8 mouse cellular contexts compared by ENCODE assay signal in genomic region chr3:95624628-95625503, GRCm38 (mm10). TPM values are rescaled to one million over a fixed set of nuclear protein-coding genes. Genes with fewer than 3 reads are reported as not detected.
A peak's percentile ranks its signal among the peaks of the same experiment; 100 is the strongest.
DNase-seq lines count a peak whose midpoint lies in the region; ATAC-seq lines count a peak whose summit lies in the region.

Gene Ensa (plus strand): TSS chr3:95624993.

- peak; percentile 100 for DNase-seq in adipocyte (ENCODE audit: low spot score)
- peak; percentile 100 for DNase-seq in embryo, embryonic 10 days (ENCODE audit: low spot score)
- DNase-seq in gastrocnemius, postnatal 10 days = peak; percentile 91
- peak; percentile 100 for DNase-seq in induced T-regulatory cell, adult 2 months (ENCODE audit: low read depth)
- peak; percentile 99 for DNase-seq in left cerebral cortex, adult 9 months (ENCODE audit: low spot score in 2 of 2)
- peak; percentile 96 for DNase-seq in right cerebral cortex, postnatal 14 days
- DNase-seq in urinary bladder, postnatal 36 days (ENCODE audit: low spot score in 2 of 2) = peak; percentile 97 to 98

- ATAC-seq in megakaryocyte progenitor cell, adult 5-6 weeks (replicated peaks; ENCODE audit: poor library complexity) = peak; percentile 95

RNA-seq across cellular contexts. Expression of gene Ensa, which starts in this region (rescaled TPM):
- total RNA-seq in gastrocnemius, postnatal 10 days (2021) = 10 to 100 TPM; 80.1 to 80.2 TPM
- total RNA-seq in megakaryocyte progenitor cell, adult 5-6 weeks (2015) = 32.6 and 37.1 TPM in 2 replicates
- total RNA-seq in megakaryocyte progenitor cell, adult 5-6 weeks (2017) = 49.7 and 66.8 TPM in 2 replicates

Comparison
In these comparisons a context has a peak if more than half of its experiments do, and no peak if none do; other contexts are left out.
1. Peak in every context shown above with its lines: DNase-seq and ATAC-seq.